In genomic region chr12:100990291-100990690, GRCm38 (mm10) we compare ENCODE assay signal across 11 mouse cellular contexts. TPM values are rescaled to one million over a fixed set of nuclear protein-coding genes. Genes with fewer than 3 reads are reported as not detected.
DNase-seq lines count a peak whose midpoint lies in the region; ATAC-seq and TF ChIP-seq lines count a peak whose summit lies in the region.
"Had no signal": no experiment of that assay in that cellular context is flagged by ENCODE, and none has a peak within 500 bp of the region (broad histone marks: within the 10 kb centered on the region; RNA-seq: fewer than 3 reads in every experiment).

No protein-coding gene starts in this region.

- H3K27me3 ChIP-seq in liver, postnatal 0 days (ENCODE audit: insufficient read depth, low read length), result no peaks in the 10 kb centered on the region
- 0 out of 2 replicates have a peak, but pooled peaks cover 4% of the 10 kb centered on the region for H3K27me3 ChIP-seq in forebrain, embryonic 10.5 days (ENCODE audit: poor library complexity, severe bottlenecking)
- peaks cover 75% of the 10 kb centered on the region for H3K27me3 ChIP-seq in limb, embryonic 10.5 days (ENCODE audit: low read depth, poor library complexity, severe bottlenecking)
- H3K27me3 ChIP-seq in neural tube, embryonic 15.5 days (replicated peaks), result no peaks in the 10 kb centered on the region
- H3K27me3 ChIP-seq: liver, embryonic 12.5 days had no signal

- no peak overlapping the region for H3K9ac ChIP-seq in liver, postnatal 0 days (replicated peaks)
- no peak overlapping the region for H3K9ac ChIP-seq in neural tube, embryonic 15.5 days (replicated peaks)
- H3K9ac ChIP-seq: liver, embryonic 12.5 days had no signal

- no peak overlapping the region for H3K4me3 ChIP-seq in liver, postnatal 0 days (ENCODE audit: low read depth, low read length)
- H3K4me3 ChIP-seq in forebrain, embryonic 10.5 days, result no peak overlapping the region; the same call in 1 of the 2 replicates
- peak overlapping the region; percentile 6; the same call in 1 of the 2 replicates for H3K4me3 ChIP-seq in limb, embryonic 10.5 days
- no peak overlapping the region for H3K4me3 ChIP-seq in neural tube, embryonic 15.5 days (replicated peaks)
- H3K4me3 ChIP-seq: liver, embryonic 12.5 days had no signal

- 0 out of 2 replicates have a peak overlapping the region, but pooled peaks have one; percentile 16 for H3K27ac ChIP-seq in liver, postnatal 0 days (ENCODE audit: low read depth)
- H3K27ac ChIP-seq in forebrain, embryonic 10.5 days, result peak overlapping the region; percentile 80
- peak overlapping the region; percentile 70 for H3K27ac ChIP-seq in limb, embryonic 10.5 days
- 0 out of 2 replicates have a peak overlapping the region, but pooled peaks have one; percentile 33 for H3K27ac ChIP-seq in neural tube, embryonic 15.5 days (replicated peaks)
- H3K27ac ChIP-seq: liver, embryonic 12.5 days had no signal

- TF ChIP-seq CTCF in liver, postnatal 0 days (IDR thresholded peaks at IDR 0.05; ENCODE audit: low read depth), result no peak

- no peaks in the 10 kb centered on the region for H3K9me3 ChIP-seq in liver, postnatal 0 days (ENCODE audit: low read length)
- H3K9me3 ChIP-seq in forebrain, embryonic 10.5 days, result no peaks in the 10 kb centered on the region
- H3K9me3 ChIP-seq in limb, embryonic 10.5 days (replicated peaks), result no peaks in the 10 kb centered on the region
- H3K9me3 ChIP-seq in neural tube, embryonic 15.5 days (replicated peaks), result no peaks in the 10 kb centered on the region
- H3K9me3 ChIP-seq: liver, embryonic 12.5 days had no signal

- ATAC-seq in liver, postnatal 0 days, result no peak
- peak; percentile 67 for ATAC-seq in neural tube, embryonic 15.5 days (ENCODE audit: low FRiP score)
- ATAC-seq in activated CD4-positive, CD25-positive, alpha-beta regulatory T cell, adult 4 months, result no peak
- ATAC-seq: liver, embryonic 12.5 days had no signal

- H3K4me2 ChIP-seq in liver, postnatal 0 days (ENCODE audit: low read depth, low read length), result no peak overlapping the region
- no peak overlapping the region for H3K4me2 ChIP-seq in neural tube, embryonic 15.5 days
- H3K4me2 ChIP-seq: liver, embryonic 12.5 days had no signal

- peaks cover 5% of the 10 kb centered on the region for H3K4me1 ChIP-seq in liver, postnatal 0 days (ENCODE audit: insufficient read depth)
- H3K4me1 ChIP-seq in forebrain, embryonic 10.5 days, result peaks cover 79% of the 10 kb centered on the region
- peaks cover 71% of the 10 kb centered on the region for H3K4me1 ChIP-seq in limb, embryonic 10.5 days
- peaks cover 53% of the 10 kb centered on the region for H3K4me1 ChIP-seq in neural tube, embryonic 15.5 days

- no peak for DNase-seq in liver, postnatal 0 days
- DNase-seq in liver (no peak), adipocyte (ENCODE audit: low spot score) (no peak)
- DNase-seq in forebrain, embryonic 10.5 days (ENCODE audit: extremely low spot score, low spot score), result peak; percentile 57
- DNase-seq in limb, embryonic 10.5 days (ENCODE audit: low spot score), result peak; percentile 84
- no peak for DNase-seq in right cerebral cortex, postnatal 25 days
- DNase-seq: adrenal gland, postnatal 10 days; kidney, postnatal 10 days had no signal

- no peaks in the 10 kb centered on the region for H3K36me3 ChIP-seq in liver, postnatal 0 days (replicated peaks; ENCODE audit: insufficient read depth, low read length)
- H3K36me3 ChIP-seq in forebrain, embryonic 10.5 days (replicated peaks), result peaks cover 15% of the 10 kb centered on the region
- H3K36me3 ChIP-seq in limb, embryonic 10.5 days, result no peaks in the 10 kb centered on the region
- H3K36me3 ChIP-seq in neural tube, embryonic 15.5 days, result no peaks in the 10 kb centered on the region

- 67% methylated on average over 12 of the region's 12 CpGs for WGBS in liver, postnatal 0 days (ENCODE audit: insufficient replicate concordance)
- 17% methylated on average over 12 of the region's 12 CpGs for WGBS in forebrain, embryonic 10.5 days
- 14% methylated on average over 12 of the region's 12 CpGs for WGBS in limb, embryonic 10.5 days
- 12% methylated on average over 12 of the region's 12 CpGs for WGBS in neural tube, embryonic 15.5 days

- no peak for TF ChIP-seq EP300 in liver, postnatal 0 days (IDR thresholded peaks at IDR 0.05; ENCODE audit: low read depth)

RNA-seq across cellular contexts. Expression of gene Ccdc88c, which starts 38.6 kb away (rescaled TPM):
- polyA plus RNA-seq in liver, postnatal 0 days (2015; fragmentation: Nextera tagmentation; extraction: Ambion mirVana), result 3.6 and 4.2 TPM in 2 replicates
- 19.8 and 22.6 TPM in 2 replicates for polyA plus RNA-seq in forebrain, embryonic 10.5 days (2016; fragmentation: Nextera tagmentation; extraction: Ambion mirVana)
- 4.9 and 5.1 TPM in 2 replicates for polyA plus RNA-seq in limb, embryonic 10.5 days (2016; fragmentation: Nextera tagmentation; extraction: Ambion mirVana)
- polyA plus RNA-seq in neural tube, embryonic 15.5 days (2015; fragmentation: Nextera tagmentation; extraction: Ambion mirVana), result 9.6 and 10.1 TPM in 2 replicates
- polyA plus RNA-seq in activated CD4-positive, CD25-positive, alpha-beta regulatory T cell, adult 4 months (2017; shearing (Covaris generic)), result 10 to 100 TPM; 76.7 to 82.5 TPM

Comparison
In these comparisons a context has a peak if more than half of its experiments do, and no peak if none do; other contexts are left out.
1. DNase-seq: peak in forebrain, embryonic 10.5 days (single experiment) and limb, embryonic 10.5 days (single experiment); none in liver, postnatal 0 days (single experiment), liver (single experiment), right cerebral cortex, postnatal 25 days (single experiment) and adipocyte (single experiment).
2. H3K27ac ChIP-seq: peak in every context shown above with its lines; median percentile 80 in forebrain, embryonic 10.5 days; 70 in limb, embryonic 10.5 days; 33 in neural tube, embryonic 15.5 days; 16 in liver, postnatal 0 days.